Mouse (Mus musculus): ENCODE measurements around the gene Fbn1. TPM values are rescaled to one million over a fixed set of nuclear protein-coding genes. Genes with fewer than 3 reads are reported as not detected.

The Fbn1 gene
- polyA plus RNA-seq, 1 experiment, result 6.9 TPM

- TF ChIP-seq POLR2A (IDR thresholded peaks at IDR 0.05; ENCODE audit: borderline replicate concordance, extremely low read depth, insufficient read depth, insufficient read length, poor library complexity, severe bottlenecking) (no peak), CTCF (IDR thresholded peaks at IDR 0.05; ENCODE audit: borderline replicate concordance, extremely low read depth, insufficient read depth, insufficient read length) (no peak)
- DNase-seq (ENCODE audit: low read depth), result peak; percentile 51
Measured at GRCm38 (mm10) chr2:125515291-125516057, 7.7 kb upstream of the Fbn1 start.

GRCm38 (mm10) chr2:125514391-125514790, 6.6 kb upstream of the Fbn1 start:
- TF ChIP-seq CTCF (IDR thresholded peaks at IDR 0.05; ENCODE audit: borderline replicate concordance, extremely low read depth, insufficient read depth, insufficient read length) (no peak), POLR2A (IDR thresholded peaks at IDR 0.05; ENCODE audit: borderline replicate concordance, extremely low read depth, insufficient read depth, insufficient read length, poor library complexity, severe bottlenecking) (no peak)
- DNase-seq (ENCODE audit: low read depth), result no peak

DNA sequence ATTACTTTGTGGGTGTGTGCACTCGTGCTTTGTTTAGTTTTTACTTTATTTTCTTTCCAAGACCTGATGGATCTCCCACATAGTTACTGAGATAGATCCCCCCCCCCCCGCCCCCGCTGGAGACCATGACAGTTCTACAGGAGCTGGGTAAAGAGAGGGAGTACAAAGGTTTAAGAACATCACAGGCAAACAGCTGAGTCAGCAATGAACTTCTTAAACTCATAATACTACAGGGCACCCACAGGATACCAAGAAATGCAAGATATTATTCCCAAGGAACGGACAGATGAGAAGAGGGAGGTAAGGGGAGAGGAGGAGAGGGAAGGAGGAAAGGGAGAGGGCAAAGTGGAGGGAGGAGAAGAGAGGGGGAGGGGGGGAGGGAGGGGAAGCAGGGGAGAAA, 4.8 kb upstream of the Fbn1 start:
- TF ChIP-seq CTCF (IDR thresholded peaks at IDR 0.05; ENCODE audit: borderline replicate concordance, extremely low read depth, insufficient read depth, insufficient read length) (no peak), POLR2A (IDR thresholded peaks at IDR 0.05; ENCODE audit: borderline replicate concordance, extremely low read depth, insufficient read depth, insufficient read length, poor library complexity, severe bottlenecking) (no peak)
- no peak for DNase-seq (ENCODE audit: low read depth)

DNA sequence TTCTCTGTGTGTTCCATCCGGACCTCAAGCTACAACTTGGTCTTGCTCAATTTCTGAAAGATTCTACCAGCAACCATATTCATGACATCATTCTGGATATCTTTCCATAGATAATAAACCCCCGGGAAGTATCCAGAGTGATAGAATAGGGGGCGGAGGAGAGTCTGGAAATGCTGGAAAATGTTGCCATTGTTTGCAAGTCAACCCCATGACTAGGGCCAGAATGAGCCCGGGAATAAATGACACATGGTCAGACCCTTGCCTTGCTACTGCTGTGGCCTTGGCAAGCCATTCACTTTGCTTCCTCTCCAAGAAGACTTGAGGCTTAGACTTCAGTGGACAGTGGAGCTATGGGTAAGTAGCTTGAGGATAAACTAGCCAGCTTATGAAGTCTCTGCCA, 4.1 kb upstream of the Fbn1 start:
- TF ChIP-seq CTCF (IDR thresholded peaks at IDR 0.05; ENCODE audit: borderline replicate concordance, extremely low read depth, insufficient read depth, insufficient read length), result no peak
- no peak for TF ChIP-seq POLR2A (IDR thresholded peaks at IDR 0.05; ENCODE audit: borderline replicate concordance, extremely low read depth, insufficient read depth, insufficient read length, poor library complexity, severe bottlenecking)
- DNase-seq (ENCODE audit: low read depth), result no peak

DNA sequence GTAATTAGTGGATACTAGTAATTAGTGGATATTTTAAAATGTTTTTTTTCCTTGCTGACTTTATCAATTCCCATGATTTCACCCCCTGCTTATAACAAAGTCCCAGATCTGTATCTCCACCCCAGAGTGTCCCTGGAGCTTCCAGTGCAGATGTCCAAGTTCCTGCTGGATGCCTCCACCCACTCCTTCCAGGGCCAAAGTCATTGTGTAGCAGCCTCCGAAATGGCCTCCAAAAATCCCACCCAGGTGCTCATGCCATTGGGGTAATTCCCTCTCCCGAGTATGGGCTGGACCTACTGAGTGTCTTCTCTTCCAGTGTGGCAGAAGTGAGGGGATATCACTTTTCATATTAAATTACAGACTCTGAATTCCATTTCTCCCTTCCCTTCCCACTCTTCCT, 3.0 kb upstream of the Fbn1 start:
- TF ChIP-seq CTCF (IDR thresholded peaks at IDR 0.05; ENCODE audit: borderline replicate concordance, extremely low read depth, insufficient read depth, insufficient read length) (no peak), POLR2A (IDR thresholded peaks at IDR 0.05; ENCODE audit: borderline replicate concordance, extremely low read depth, insufficient read depth, insufficient read length, poor library complexity, severe bottlenecking) (no peak)
- no peak for DNase-seq (ENCODE audit: low read depth)

DNA sequence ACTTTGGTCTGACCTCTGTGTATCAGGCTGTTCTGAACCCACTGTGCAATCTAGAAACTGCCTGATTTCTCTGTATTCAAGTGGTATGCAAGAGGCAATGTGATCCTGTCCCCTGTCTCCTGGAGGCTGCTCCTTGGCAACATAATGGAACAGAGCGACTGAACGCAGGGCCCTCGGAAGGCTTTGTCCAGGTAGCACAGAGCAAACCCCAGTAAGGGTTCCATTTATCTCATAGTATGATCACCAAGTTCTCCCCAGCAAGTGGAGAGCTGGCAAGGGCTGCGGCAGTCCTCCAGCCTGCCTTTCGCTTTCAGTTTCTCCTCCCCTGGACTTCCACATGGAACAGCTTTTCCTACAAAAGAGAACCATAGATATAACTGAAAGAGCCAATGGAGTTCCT, 588 bp upstream of the Fbn1 start:
- no peak for TF ChIP-seq POLR2A (IDR thresholded peaks at IDR 0.05; ENCODE audit: borderline replicate concordance, extremely low read depth, insufficient read depth, insufficient read length, poor library complexity, severe bottlenecking)
- TF ChIP-seq CTCF (IDR thresholded peaks at IDR 0.05; ENCODE audit: borderline replicate concordance, extremely low read depth, insufficient read depth, insufficient read length), result no peak

DNA sequence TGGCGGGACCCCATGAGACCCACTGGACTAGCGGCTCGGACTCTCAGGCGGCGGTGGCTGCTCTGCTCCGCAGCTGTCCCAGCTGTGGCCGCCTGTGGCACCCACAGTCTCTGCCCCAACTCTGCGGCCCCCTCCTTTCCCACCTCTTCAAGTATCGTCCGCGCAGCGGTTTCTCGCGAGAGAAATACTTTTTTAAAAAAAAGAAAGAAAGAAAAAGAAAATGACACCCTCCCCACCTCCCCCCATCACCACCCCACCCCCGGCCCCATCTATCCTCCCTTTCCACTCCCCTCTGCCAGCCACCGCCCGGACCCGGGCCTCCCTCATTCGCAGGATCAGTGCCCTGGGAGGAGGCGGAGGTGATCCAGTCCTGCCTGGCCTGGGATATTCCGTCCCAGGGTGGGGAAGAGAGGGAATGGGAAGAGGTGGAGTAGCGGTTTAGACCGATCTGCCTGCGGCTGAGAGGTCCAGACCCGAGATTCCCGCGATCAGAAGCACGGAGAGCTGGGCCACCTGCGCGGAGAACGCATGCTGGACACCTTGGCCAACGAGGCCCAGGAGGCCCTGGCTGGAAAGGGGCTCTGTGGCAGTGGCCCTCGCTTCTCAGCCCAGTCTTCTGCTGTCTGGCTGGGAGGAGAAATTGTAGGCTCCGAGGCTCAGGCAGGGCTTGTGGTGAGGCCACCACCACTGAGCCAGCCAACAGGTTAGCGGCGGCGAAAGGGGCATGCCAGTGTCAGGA, 1.3 kb downstream of the Fbn1 start:
- peak; percentile 83 for DNase-seq (ENCODE audit: low read depth)
- TF ChIP-seq POLR2A (IDR thresholded peaks at IDR 0.05; ENCODE audit: borderline replicate concordance, extremely low read depth, insufficient read depth, insufficient read length, poor library complexity, severe bottlenecking) (peak; percentile 61; the same call in 1 of the 2 replicates), CTCF (IDR thresholded peaks at IDR 0.05; ENCODE audit: borderline replicate concordance, extremely low read depth, insufficient read depth, insufficient read length) (no peak)

More for the DNA sequence above, 588 bp upstream of the Fbn1 start:
- DNase-seq (ENCODE audit: low read depth), result no peak

DNA sequence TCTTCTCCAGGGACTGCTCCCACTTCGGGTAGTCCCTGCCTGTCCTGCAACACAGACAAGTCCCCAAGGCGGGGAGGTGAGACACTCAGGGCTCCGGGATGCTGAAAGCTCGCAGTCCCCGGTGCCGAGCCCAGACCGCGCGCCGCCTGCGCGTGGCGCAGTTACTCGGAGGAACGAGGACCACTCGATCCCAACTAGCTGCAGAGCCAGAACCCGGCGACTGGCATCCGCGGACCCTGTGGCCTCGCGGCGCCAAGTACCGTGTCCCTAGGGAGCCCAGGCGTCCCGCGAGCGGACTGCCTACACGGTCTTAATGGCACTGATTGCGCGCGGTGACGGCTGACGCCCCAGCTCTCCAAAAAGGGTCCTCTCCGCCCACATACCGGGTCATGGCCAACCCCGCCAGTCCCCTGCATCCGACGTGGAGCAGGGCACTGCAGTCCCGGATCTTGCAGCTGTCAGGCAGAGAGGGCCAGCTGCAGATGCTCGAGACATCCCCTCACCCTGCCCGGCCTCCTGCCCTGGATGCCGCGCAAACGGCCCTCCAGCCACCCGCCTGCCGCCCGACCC, 2.0 kb downstream of the Fbn1 start:
- TF ChIP-seq CTCF (IDR thresholded peaks at IDR 0.05; ENCODE audit: borderline replicate concordance, extremely low read depth, insufficient read depth, insufficient read length) (no peak), POLR2A (IDR thresholded peaks at IDR 0.05; ENCODE audit: borderline replicate concordance, extremely low read depth, insufficient read depth, insufficient read length, poor library complexity, severe bottlenecking) (no peak)

DNA sequence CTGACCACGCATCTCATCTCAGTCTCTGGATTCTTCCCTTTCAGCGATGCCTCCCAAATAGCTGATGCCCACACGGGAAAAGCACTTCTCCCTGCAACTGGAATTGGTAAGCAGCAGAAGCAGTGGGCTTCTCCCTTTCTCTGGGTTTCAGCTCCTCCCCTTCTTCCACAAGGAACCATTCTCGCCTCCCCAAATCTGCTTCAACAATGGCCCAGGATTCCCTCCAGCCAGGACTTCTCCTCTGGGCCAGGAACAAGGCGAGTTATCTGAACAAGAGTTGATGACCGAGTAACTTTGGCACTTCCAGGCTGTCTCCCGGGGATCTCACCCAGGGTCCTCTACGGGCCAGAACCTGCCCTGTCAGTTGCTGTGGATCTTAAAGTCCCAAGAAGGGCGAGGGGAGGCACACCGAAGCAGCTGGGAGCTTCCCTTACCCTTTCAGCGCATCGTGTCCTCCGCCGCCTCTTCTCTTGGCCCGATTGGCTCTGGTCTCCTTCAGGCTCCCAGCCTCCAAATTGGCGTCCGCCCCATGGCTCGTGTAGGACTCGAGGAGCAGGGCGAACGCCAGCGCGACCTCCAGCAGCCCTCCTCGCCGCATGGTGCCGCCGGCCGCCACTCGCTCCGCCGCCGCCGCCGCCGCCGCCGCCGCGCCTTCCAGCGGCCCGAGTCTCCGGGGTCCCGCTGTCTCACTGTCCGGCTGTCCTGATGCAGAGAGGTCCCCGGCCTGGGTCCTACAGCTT, 2.6 kb downstream of the Fbn1 start, which contains the start of gene Gm9913:
Gene Gm9913 (plus strand): TSS at position 84 of the 740 bp plus-strand sequence.
- TF ChIP-seq CTCF (IDR thresholded peaks at IDR 0.05; ENCODE audit: borderline replicate concordance, extremely low read depth, insufficient read depth, insufficient read length) (no peak), POLR2A (IDR thresholded peaks at IDR 0.05; ENCODE audit: borderline replicate concordance, extremely low read depth, insufficient read depth, insufficient read length, poor library complexity, severe bottlenecking) (no peak)
- DNase-seq (ENCODE audit: low read depth), result peak; percentile 68

More for the DNA sequence above, 2.0 kb downstream of the Fbn1 start:
- peak; percentile 81 for DNase-seq (ENCODE audit: low read depth)

GRCm38 (mm10) chr2:125501526-125501925, 6.3 kb downstream of the Fbn1 start:
- TF ChIP-seq CTCF (IDR thresholded peaks at IDR 0.05; ENCODE audit: borderline replicate concordance, extremely low read depth, insufficient read depth, insufficient read length) (no peak), POLR2A (IDR thresholded peaks at IDR 0.05; ENCODE audit: borderline replicate concordance, extremely low read depth, insufficient read depth, insufficient read length, poor library complexity, severe bottlenecking) (no peak)
- DNase-seq (ENCODE audit: low read depth), result peak; percentile 30

GRCm38 (mm10) chr2:125498216-125498615, 9.6 kb downstream of the Fbn1 start:
- TF ChIP-seq CTCF (IDR thresholded peaks at IDR 0.05; ENCODE audit: borderline replicate concordance, extremely low read depth, insufficient read depth, insufficient read length) (no peak), POLR2A (IDR thresholded peaks at IDR 0.05; ENCODE audit: borderline replicate concordance, extremely low read depth, insufficient read depth, insufficient read length, poor library complexity, severe bottlenecking) (no peak)
- no peak for DNase-seq (ENCODE audit: low read depth)

All from brain, embryonic 14.5 days (tissue).